Mouse (Mus musculus): Measurements from ENCODE around the gene Vangl1. TPM values are rescaled to one million over a fixed set of nuclear protein-coding genes. Genes with fewer than 3 reads are reported as not detected.
"Not testable (repeated sequence)": the region's sequence is repeated elsewhere in the genome, so short reads cannot be mapped to it uniquely, and the experiment has no call there.

The Vangl1 gene
- 10 to 100 TPM; 37.6 to 41.7 TPM for total RNA-seq (2021)
- long read RNA-seq, experiment 1, full-length matches to known transcripts, result 4 of 10 reads
- long read RNA-seq, experiment 1, partial matches to known transcripts, result 2 of 10 reads
- long read RNA-seq, experiment 1, other reads (novel, unspliced or antisense), result 4 of 10 reads
- long read RNA-seq, experiment 2, full-length matches to known transcripts, result 14 of 26 reads
- long read RNA-seq, experiment 2, partial matches to known transcripts, result 5 of 26 reads
- long read RNA-seq, experiment 2, other reads (novel, unspliced or antisense), result 7 of 26 reads

DNA sequence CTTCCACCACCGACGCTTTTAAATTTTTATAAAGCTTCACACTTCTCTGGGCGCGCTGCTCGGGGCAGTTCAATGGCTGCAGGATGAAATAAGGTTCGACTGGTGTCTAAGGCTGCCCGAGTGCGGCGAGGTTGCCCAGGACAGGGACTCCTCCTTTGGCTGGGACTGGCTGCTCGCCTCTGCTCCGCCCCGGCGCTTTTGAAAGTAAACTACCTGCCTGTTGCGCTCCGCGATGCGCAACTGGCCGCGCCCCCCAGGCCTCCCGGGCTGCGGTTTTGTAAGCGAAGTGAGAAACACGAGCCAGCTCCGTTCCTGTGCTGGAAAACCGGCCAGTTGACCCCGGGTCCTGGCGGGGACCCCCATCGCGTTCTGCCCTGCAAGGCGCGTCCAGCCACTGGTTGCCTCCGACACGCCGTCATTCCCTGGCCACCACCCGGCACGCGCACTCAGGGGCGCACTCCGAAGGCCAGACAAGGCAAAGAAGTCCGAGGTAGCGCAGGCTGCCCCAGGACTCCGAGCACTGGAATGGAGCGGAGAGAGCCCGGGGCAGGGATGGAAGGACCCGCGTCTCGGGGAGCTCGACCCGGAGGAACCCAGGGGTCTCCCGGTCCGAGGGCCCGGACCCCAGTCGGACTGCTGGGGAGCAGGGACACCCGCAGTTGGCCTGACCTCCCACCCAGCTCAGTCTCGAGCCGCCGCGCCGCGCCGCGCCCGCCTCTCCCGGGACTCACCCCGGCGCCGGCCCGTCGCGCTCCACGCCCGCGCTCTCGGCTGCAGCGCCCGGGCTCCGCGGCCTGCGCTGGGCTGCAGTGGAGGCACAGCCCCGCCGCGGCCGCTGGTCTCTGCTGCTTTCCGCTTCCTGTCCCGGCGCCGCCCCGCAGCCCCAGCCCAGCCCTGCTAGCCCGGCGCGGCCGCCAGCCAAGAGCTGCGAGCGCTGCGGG is at the start of gene Vangl1:
Gene Vangl1, minus strand, starts transcription at position 913 of the 941 bp plus-strand sequence.
- peak; percentile 48 to 61 for DNase-seq (ENCODE audit: low spot score in 2 of 2)

DNA sequence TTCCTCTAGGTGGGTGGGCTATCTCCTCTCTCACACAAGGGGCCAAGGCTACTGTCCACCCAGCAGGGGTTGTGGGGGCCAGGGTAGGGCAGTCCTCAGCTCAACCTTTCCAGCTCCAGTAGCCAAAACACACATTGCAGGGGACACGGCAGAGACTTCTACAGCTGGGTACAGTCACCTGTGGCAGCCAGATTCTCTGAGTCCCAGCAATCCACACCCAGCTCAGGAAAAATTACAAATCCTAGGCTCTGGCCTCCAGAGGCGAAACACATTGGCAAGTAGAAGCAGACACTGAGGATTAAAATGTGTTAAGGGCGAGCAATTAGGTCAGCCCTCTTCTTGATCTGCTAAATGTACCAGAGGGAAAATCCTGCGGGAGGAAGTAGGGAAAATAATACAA is 49.1 kb upstream of the Vangl1 start:
- DNase-seq (ENCODE audit: low spot score in 2 of 2), result no peak

DNA sequence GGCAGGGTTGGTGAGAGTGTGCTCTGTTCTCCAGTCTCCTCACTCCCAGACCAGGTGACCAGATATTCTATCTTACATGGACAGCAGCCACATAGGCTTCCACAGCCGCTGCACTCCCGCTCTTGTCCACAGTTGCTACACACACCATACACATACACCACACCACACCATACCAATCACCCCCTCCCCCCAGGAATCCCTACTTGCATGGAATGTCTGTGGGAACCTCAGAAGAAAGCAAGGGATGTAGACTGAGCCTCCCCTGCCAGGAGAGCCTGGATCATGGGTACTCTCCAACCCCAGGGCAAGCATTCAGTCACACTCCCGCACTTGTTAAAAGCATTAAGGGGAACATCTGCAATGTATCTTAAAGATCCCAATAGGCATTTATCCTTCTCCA is 48.4 kb upstream of the Vangl1 start:
- no peak for DNase-seq (ENCODE audit: low spot score in 2 of 2)

DNA sequence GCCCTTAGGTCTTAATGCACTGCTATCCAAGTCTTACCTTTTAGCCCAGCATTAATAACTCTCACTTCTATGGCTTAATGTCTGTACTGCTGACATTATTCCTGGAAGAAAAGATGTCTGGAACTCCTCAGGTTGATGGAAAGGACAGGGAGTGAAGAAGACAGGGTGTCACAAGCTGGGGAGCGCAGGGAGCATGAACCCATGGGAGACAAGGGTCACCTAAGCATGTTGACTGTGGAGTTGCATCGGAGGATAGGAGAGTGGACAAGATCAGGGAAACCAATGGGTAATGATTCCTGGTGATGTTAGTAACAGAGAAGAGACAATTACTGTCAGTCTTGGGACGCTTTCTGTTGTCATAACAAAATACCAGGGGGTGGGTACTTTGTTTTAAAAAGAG is 46.4 kb upstream of the Vangl1 start:
- DNase-seq (ENCODE audit: low spot score in 2 of 2), result no peak

DNA sequence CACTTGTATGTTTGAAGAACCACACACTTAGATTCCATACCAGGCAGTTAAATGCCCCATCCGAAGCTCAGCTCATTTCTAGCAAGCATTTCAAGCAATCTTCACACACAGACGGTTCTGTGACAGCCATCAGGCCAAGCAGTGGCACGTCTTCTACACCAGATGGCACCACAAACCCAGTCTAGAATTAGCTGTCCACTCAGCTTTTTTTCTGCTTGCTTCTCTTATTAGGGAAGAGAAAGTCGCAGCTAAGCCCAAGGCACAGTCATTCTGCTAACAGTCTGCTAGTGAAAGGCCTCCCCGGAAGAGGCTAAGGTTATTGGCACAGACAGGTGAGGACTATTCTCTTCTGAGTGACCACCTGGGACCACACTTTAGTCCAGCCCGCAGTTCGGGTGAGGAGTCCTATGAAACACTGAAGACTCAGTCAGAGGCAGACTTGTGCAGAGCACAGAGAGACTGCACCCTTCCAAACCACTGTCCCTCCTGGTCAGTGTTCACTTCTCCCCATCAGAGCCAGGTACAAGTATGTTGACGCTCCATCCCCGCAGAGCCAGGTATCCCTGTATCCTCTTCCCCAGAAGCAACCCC is 45.0 kb upstream of the Vangl1 start:
- peak in 1 of 2 experiments; percentile 26 for DNase-seq (ENCODE audit: low spot score in 2 of 2)

DNA sequence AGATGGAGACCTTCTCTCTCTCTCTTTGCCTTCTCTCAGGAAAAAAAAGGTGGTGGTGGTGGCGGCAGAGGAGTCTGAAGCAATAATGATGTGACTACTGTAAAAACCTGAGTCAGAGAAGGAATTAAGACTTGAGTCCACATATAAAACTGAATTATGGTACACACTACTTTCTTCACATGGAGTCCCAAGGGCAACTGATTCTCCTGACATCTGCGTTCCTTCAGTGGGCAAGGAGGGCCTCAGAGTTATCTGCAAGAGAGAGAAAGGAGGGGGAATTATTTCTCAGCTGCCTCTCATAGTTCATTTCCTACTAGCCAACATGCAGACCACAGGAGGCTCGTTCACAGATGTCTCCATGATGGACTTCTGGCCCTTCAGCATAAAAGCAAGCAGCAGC is 40.1 kb upstream of the Vangl1 start:
- DNase-seq (ENCODE audit: low spot score in 2 of 2), result no peak

DNA sequence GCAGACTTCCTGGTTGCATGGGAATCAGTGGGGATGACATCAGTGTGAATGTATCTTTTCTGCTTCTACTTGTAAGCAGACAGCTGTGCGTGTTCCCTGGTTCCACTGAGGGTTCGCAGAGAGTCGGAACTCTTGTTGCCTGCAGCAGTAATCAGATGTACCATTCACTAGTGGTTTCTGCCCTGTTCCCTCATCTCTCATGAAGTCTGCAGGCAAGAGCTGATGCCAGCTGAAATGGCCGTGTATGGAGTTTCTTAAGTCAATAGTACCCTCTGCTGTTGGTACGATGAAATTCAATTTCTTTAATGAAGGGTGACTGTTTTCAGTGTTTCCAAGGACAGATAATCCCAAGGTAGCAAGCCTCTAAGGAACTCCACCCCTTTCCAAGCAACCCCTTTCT is 38.4 kb upstream of the Vangl1 start:
- no peak for DNase-seq (ENCODE audit: low spot score in 2 of 2)

DNA sequence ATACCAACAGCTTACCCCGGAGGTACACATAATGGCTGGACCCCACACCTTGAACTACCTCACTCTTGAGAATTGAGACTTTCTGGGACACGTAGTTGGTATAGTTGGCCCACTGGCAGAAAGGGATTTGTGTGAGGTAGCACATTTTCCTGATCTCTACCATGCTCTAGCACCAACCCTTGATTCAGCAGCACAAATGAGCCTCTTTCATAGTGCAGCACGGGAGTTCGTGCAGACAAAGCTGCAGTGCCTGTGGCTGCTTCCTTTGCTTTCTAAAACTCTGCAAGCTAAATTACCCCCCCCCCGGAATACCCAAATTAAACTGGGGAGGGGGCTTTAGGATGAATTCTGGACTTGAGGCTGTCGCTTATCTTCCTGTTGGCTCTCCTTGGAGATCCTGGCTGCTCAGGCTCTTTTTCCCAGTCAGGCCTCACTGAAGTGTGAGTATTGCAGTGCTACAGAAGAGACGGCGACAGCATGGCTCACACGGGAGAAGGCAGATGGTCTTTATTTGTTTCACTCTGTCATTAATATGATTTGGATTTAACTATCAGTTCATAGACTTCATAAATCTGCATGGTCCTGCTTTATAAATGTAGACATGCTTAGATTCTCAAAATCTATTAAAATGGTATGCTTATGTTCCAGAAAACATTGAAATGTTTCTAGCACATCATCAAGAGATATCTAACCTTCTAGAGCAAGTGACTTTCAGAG is 27.1 kb upstream of the Vangl1 start:
- no peak for DNase-seq (ENCODE audit: low spot score in 2 of 2)

DNA sequence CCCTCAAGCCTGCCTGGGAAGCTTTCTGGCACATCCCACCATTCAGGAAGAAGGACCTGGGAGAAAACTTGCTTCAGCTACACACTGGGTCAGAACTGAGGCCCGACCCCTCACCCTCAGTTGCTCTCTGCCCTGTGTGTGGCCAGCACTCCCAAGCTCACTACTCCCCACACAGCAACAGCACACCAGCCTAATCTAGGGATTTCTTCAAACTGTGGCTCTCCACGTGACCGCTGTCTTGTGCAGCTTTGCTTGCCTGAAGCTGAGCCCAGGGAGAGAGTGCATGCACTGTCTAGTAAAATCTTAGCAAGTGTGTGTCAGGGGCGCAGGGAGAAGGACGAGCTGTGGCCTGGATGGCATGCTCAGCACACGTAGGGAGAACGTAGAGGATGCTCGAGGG is 18.3 kb upstream of the Vangl1 start:
- DNase-seq (ENCODE audit: low spot score in 2 of 2), result no peak

DNA sequence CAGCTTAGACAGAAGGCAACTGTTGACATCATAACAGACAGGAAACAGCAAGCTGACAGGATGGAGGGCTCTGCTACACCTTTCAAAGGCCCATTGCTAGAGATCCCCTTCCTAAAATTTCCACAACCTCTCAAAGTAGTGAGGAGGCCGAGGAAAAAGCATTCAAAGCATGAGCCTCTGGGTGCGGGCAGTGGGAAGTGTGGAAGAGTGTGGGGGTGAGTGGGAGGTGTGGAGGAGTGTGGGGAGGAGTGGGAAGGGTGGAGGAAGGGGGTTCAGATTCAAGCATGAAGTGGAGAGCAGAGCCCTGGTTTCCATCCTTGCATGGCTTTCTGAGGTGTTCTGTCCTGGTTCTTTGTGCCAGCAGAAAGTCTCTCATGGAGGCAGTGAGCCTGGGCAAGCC is 13.8 kb upstream of the Vangl1 start:
- DNase-seq (ENCODE audit: low spot score in 2 of 2), result no peak

DNA sequence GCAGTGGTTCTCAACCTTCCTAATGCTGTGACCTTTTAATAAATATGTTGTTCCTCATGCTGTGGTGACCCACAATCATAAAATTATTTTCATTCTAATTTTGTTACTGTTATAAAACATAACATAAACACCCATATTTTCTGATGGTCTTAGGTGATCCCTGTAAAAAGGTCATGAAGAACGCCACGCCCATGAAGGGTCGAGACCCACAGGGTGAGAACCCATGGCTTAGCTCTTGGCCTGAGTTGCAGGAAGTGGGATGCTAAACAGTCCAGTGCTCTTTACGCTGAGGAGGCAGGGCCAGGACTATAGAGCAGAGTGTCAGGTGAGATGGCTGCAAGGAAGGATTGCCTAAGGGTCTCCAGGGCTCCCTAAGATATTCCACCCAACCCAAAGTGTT is 10.2 kb upstream of the Vangl1 start:
- no peak for DNase-seq (ENCODE audit: low spot score in 2 of 2)

DNA sequence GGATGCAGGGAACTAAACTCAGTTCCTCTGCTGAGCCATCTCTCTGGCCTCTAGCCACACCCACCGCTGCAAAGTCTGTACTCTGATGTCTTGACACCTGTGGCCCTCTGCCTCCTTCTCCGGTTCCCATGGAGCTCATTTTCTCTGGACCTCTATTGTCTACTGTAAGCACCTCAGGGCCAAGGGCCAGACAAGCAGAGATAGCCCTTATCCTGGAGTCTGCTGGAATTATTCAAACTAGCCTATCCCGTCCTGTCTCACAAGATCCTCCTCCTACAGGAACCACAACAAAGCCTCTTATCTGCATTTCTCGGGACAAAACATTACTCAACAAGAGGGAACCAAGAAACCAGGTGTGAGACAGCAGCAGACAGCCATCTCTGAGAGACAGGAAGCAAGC is 9.8 kb upstream of the Vangl1 start:
- DNase-seq (ENCODE audit: low spot score in 2 of 2), result no peak

DNA sequence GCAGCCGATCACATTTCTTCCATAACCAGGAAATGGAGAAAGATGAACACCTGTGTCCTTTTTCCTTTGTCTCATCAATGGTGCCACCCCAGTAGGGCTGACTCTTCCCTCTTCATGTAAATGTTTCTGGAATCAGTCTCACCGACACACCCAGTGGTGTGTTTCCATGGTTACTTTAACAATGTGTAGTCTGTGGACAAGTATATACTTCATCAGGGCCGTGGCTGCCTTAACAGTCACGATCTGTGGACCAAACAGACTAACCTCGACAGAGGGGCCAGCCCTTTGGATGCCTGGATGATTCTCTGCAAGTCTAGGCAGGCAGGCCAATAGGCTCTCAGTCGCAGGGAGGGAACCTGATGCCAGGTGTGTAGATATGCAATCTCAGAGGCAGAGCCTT is 8.4 kb upstream of the Vangl1 start:
- DNase-seq (ENCODE audit: low spot score in 2 of 2), result no peak

DNA sequence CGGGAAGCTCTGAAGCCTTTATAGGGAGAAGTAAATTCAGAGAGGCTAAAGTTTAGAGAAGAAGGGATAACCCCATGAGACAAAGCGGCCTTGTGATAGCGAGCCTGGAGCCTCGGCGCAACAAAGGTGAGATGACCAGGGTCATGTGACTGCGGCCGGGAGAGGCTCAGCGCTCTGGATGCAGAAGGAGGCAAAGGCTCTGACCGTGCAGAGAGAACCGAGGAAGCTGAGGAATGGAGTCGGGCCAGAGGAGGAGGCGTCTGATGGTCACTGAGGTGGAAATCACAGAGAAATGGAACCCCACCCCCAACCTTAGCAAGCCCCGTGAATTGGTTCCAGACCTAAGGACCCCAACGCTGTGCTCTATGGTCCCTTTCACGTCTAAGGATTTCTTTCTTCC is 7.8 kb upstream of the Vangl1 start:
- DNase-seq (ENCODE audit: low spot score in 2 of 2), result no peak

DNA sequence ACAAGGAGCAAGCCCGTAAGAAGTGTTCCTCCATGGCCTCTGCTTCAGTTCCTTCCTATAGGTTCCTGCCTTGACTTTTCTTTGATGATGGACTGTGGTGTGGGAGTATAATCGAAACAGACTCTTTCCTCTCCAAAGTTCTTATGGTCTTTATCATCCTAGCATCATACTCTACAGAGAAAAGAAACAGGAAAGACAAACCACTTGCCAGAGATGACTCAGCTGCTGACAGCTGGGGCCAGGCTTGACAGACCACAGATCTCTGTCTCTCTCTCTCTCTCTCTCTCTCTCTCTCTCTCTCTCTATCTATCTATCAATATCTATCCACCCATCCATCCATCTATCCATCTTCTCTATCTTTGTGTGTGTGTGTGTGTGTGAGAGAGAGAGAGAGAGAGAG is 6.8 kb upstream of the Vangl1 start:
- DNase-seq (ENCODE audit: low spot score in 2 of 2), result no peak

DNA sequence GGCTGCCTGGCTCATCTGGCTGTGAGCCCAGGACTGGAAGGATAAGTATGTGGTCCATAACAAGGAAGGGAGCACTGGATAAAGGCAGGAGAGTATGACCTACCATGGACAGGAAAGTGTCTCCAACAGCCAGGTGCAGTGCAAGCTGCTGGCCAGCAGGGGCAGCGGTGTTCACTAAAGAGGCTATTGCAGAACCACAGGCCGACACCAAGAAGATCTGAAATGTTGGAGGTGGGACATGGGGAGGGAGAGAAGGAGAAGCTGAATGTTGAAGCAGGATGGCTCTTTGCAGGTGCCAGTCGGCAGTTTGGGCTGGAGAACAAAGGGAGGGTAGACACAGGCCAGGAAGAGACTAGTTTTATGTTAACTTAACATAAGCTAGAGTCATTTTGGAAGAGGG is 6.3 kb upstream of the Vangl1 start:
- no peak for DNase-seq (ENCODE audit: low spot score in 2 of 2)

DNA sequence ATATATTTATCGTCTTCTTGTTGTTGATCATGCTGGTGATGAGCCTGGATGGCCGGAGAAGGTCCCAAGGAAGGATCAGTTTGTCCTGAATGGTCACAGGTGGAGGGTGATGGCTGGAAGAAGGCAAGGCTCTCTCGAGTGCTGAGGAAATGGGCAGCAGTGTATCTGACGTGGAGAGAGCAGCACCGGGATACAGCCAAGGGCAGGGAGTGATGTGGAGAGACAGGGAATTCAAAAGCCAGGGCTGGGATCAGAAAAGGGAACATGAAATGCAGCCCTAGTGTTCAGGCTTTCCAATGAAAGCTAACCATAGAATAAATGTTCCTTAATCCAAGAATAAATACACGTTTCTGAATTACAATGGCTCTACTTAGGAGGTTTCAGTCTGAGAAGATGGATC is 4.4 kb upstream of the Vangl1 start:
- no peak for DNase-seq (ENCODE audit: low spot score in 2 of 2)

DNA sequence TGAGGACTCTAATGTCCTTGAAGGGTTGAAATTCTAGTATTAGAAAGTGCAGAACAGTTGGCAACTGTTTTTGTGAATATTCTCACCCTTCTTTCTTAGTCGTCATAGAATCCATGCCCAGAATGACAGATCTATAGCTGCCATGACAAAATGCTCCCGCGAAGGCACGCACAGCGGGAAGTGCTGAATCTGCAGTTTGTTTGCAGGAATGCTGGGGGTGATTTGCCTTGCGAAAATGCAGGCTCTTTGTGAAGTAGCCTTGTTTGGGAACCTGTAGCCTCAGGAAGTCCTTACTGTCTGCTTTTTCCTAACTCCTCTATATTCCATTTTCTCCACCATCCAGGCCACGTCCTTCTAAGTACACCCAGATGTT is 951 bp upstream of the Vangl1 start:
- DNase-seq (ENCODE audit: low spot score in 2 of 2), result no peak

DNA sequence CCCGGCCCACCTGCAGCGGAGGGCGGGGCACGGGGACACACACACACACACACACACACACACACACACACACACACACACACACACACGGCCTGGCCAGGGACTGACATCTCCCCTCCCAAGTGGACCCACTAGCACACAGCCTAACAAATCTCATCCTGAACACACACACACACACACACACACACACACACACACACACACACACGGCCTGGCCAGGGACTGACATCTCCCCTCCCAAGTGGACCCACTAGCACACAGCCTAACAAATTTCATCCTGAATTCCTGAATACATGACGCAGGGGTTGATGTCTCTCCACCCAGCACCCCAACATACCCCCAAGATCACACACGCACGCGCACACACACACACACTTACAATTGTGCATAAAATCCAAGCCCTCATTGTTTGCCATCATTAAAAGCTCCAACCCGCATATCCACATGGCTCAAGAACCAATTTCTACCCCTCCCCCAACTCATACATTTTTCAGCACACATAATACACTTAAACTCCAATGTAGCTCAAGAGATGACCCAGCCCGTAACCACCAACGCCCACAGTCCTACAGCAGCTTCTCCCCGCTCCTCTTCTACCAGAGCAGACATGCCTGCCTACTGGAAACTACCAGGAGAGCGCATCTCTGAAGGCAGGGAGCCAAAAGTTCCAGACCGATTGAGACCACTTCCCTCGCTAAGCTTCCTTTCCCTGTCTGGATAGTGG is 403 bp upstream of the Vangl1 start:
- not testable (repeated sequence) for DNase-seq (ENCODE audit: low spot score in 2 of 2)

DNA sequence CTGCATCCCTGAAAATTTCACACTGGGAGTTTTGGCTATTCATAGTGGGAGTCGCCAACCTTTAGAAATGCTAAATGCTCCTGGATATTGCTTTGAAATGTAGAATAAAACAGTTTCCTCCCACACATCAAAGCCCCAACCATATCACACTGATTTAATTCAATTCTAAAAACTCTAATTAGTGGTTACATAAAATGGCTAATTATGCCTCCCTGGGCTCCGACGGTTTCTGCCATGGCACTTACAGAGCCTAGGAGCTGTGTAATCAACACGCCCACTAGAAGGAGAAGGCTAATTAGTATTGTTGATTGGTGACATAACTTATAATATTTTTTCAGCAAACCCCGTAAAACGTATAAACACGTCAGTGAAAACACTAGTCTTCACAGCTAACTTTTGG is 1.4 kb downstream of the Vangl1 start:
- DNase-seq (ENCODE audit: low spot score in 2 of 2), result no peak

DNA sequence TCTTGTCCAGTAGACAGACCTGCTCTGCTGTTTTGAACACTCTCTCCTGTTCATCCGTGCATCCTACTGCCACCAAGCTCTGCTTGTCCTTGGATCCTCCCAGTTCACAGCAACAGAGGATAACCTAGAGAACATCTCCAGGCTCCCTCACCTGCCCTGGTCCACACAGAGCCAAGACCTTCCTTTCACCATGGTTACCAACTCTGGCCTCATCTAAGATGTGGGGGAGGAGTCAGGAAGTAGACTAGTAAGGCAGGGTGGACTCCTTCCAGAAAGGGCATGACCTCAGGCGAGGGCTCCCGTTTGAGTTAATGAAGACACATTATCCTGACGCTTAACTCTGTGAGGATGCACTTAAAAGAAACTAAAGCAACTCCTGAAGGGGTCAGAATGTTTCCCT is 4.5 kb downstream of the Vangl1 start:
- no peak for DNase-seq (ENCODE audit: low spot score in 2 of 2)

Measured in adrenal gland, postnatal 4 days (tissue).